16 mouse cellular contexts compared by ENCODE assay signal in genomic region chr7:67608348-67609024, GRCm38 (mm10). TPM values are rescaled to one million over a fixed set of nuclear protein-coding genes. Genes with fewer than 3 reads are reported as not detected.
DNase-seq lines count a peak whose midpoint lies in the region; ATAC-seq and TF ChIP-seq lines count a peak whose summit lies in the region.
"Had no signal": no experiment of that assay in that cellular context is flagged by ENCODE, and none has a peak within 500 bp of the region (broad histone marks: within the 10 kb centered on the region; RNA-seq: fewer than 3 reads in every experiment).

No protein-coding gene starts in this region.

- no peak for TF ChIP-seq POLR2A in myocyte (IDR thresholded peaks at IDR 0.05; ENCODE audit: insufficient read length, low read depth)

- no peak overlapping the region for H3K27ac ChIP-seq in forebrain, embryonic 14.5 days (ENCODE audit: low read depth, low read length)
- no peak overlapping the region for H3K27ac ChIP-seq in forebrain, postnatal 0 days (ENCODE audit: low read depth, low read length)
- peak overlapping the region; percentile 55 for H3K27ac ChIP-seq in hindbrain, embryonic 13.5 days
- no peak overlapping the region for H3K27ac ChIP-seq in hindbrain, embryonic 11.5 days (ENCODE audit: low read depth, low read length)
- peak overlapping the region; percentile 46; the same call in 1 of the 2 replicates for H3K27ac ChIP-seq in neural tube, embryonic 13.5 days (replicated peaks)

- TF ChIP-seq CTCF in forebrain, postnatal 0 days (IDR thresholded peaks at IDR 0.05; ENCODE audit: low read depth) = no peak

- no peak overlapping the region for H3K9ac ChIP-seq in forebrain, embryonic 14.5 days (ENCODE audit: low read length)
- no peak overlapping the region for H3K9ac ChIP-seq in forebrain, postnatal 0 days
- H3K9ac ChIP-seq in hindbrain, embryonic 13.5 days = 0 out of 2 replicates have a peak overlapping the region, but pooled peaks have one; percentile 15
- H3K9ac ChIP-seq in hindbrain, embryonic 11.5 days (ENCODE audit: low read depth, low read length) = no peak overlapping the region
- no peak overlapping the region; the same call in 1 of the 2 replicates for H3K9ac ChIP-seq in neural tube, embryonic 13.5 days
- H3K9ac ChIP-seq: limb, embryonic 13.5 days had no signal

- H3K36me3 ChIP-seq in forebrain, embryonic 14.5 days (ENCODE audit: control insufficient read depth, insufficient read depth, low read length) = no peaks in the 10 kb centered on the region
- no peaks in the 10 kb centered on the region for H3K36me3 ChIP-seq in forebrain, postnatal 0 days (ENCODE audit: insufficient read depth)
- no peaks in the 10 kb centered on the region for H3K36me3 ChIP-seq in hindbrain, embryonic 13.5 days
- H3K36me3 ChIP-seq in hindbrain, embryonic 11.5 days (ENCODE audit: control insufficient read depth, insufficient read depth, low read length) = no peaks in the 10 kb centered on the region
- H3K36me3 ChIP-seq in neural tube, embryonic 13.5 days = no peaks in the 10 kb centered on the region
- H3K36me3 ChIP-seq in myocyte (ENCODE audit: control insufficient read depth, insufficient read depth) = no peaks in the 10 kb centered on the region

- H3K4me3 ChIP-seq in forebrain, embryonic 14.5 days (ENCODE audit: low read depth, low read length) = no peak overlapping the region
- no peak overlapping the region for H3K4me3 ChIP-seq in forebrain, postnatal 0 days (ENCODE audit: low read depth, low read length)
- no peak overlapping the region for H3K4me3 ChIP-seq in hindbrain, embryonic 13.5 days
- H3K4me3 ChIP-seq in hindbrain, embryonic 11.5 days (ENCODE audit: low read depth, low read length) = no peak overlapping the region
- no peak overlapping the region for H3K4me3 ChIP-seq in neural tube, embryonic 13.5 days
- H3K4me3 ChIP-seq in myocyte = no peak overlapping the region
- H3K4me3 ChIP-seq: limb, embryonic 13.5 days had no signal

- no peaks in the 10 kb centered on the region for H3K27me3 ChIP-seq in forebrain, embryonic 14.5 days (replicated peaks; ENCODE audit: control insufficient read depth, insufficient read depth, low read length)
- no peaks in the 10 kb centered on the region for H3K27me3 ChIP-seq in forebrain, postnatal 0 days (ENCODE audit: insufficient read depth, low read length)
- H3K27me3 ChIP-seq in hindbrain, embryonic 13.5 days = no peaks in the 10 kb centered on the region
- no peaks in the 10 kb centered on the region for H3K27me3 ChIP-seq in hindbrain, embryonic 11.5 days (ENCODE audit: control insufficient read depth, insufficient read depth, low read length)
- no peaks in the 10 kb centered on the region for H3K27me3 ChIP-seq in neural tube, embryonic 13.5 days
- H3K27me3 ChIP-seq in myocyte (ENCODE audit: control insufficient read depth, insufficient read depth, insufficient read length) = no peaks in the 10 kb centered on the region
- H3K27me3 ChIP-seq: limb, embryonic 13.5 days had no signal

- H3K4me1 ChIP-seq in forebrain, embryonic 14.5 days (ENCODE audit: control insufficient read depth, insufficient read depth, low read length) = peaks cover 9% of the 10 kb centered on the region
- H3K4me1 ChIP-seq in forebrain, postnatal 0 days (ENCODE audit: insufficient read depth) = peaks cover 5% of the 10 kb centered on the region; the same call in 1 of the 2 replicates
- H3K4me1 ChIP-seq in hindbrain, embryonic 13.5 days (replicated peaks) = peaks cover 16% of the 10 kb centered on the region
- no peaks in the 10 kb centered on the region for H3K4me1 ChIP-seq in hindbrain, embryonic 11.5 days (replicated peaks; ENCODE audit: control insufficient read depth, insufficient read depth, low read length)
- peaks cover 19% of the 10 kb centered on the region for H3K4me1 ChIP-seq in neural tube, embryonic 13.5 days (replicated peaks)

- peak; percentile 37; the same call in 1 of the 2 replicates for ATAC-seq in forebrain, embryonic 14.5 days
- ATAC-seq in forebrain, postnatal 0 days = no peak
- ATAC-seq in hindbrain, embryonic 13.5 days (ENCODE audit: low FRiP score) = no peak
- no peak for ATAC-seq in hindbrain, embryonic 11.5 days (ENCODE audit: low FRiP score)
- no peak for ATAC-seq in neural tube, embryonic 13.5 days (ENCODE audit: low read depth)
- ATAC-seq: inflammation-experienced regulatory T-cells, adult 6 months had no signal

- no peaks in the 10 kb centered on the region for H3K9me3 ChIP-seq in forebrain, embryonic 14.5 days (replicated peaks; ENCODE audit: control insufficient read depth, low read length)
- no peaks in the 10 kb centered on the region for H3K9me3 ChIP-seq in forebrain, postnatal 0 days (ENCODE audit: low read length)
- no peaks in the 10 kb centered on the region for H3K9me3 ChIP-seq in hindbrain, embryonic 13.5 days
- H3K9me3 ChIP-seq in hindbrain, embryonic 11.5 days (ENCODE audit: control insufficient read depth, low read length) = no peaks in the 10 kb centered on the region
- H3K9me3 ChIP-seq in neural tube, embryonic 13.5 days = no peaks in the 10 kb centered on the region
- H3K9me3 ChIP-seq: G1E; limb, embryonic 13.5 days had no signal

- peak; percentile 39 for DNase-seq in forebrain, embryonic 14.5 days (ENCODE audit: low spot score)
- no peak for DNase-seq in forebrain, postnatal 0 days
- no peak for DNase-seq in hindbrain, embryonic 11.5 days (ENCODE audit: low spot score)
- no peak for DNase-seq in neural tube, embryonic 10.5 days (ENCODE audit: extremely low spot score, low spot score)
- no peak for DNase-seq in cerebellum, postnatal 4 days (ENCODE audit: low spot score in 2 of 2)
- DNase-seq: adrenal gland, adult 8-10 months; cerebellum, postnatal 10 days; kidney, postnatal 36 days; layer of hippocampus, postnatal 36 days; lung, adult 2 months had no signal

- no peaks in the 10 kb centered on the region for H3K79me2 ChIP-seq in myocyte (ENCODE audit: control insufficient read depth, insufficient read depth)

- H3K4me2 ChIP-seq in forebrain, embryonic 14.5 days (ENCODE audit: low read length) = no peak overlapping the region
- no peak overlapping the region for H3K4me2 ChIP-seq in forebrain, postnatal 0 days (ENCODE audit: low read depth)
- no peak overlapping the region for H3K4me2 ChIP-seq in hindbrain, embryonic 13.5 days
- no peak overlapping the region for H3K4me2 ChIP-seq in hindbrain, embryonic 11.5 days (replicated peaks; ENCODE audit: low read depth, low read length)
- no peak overlapping the region for H3K4me2 ChIP-seq in neural tube, embryonic 13.5 days
- peak overlapping the region; percentile 49 for H3K4me2 ChIP-seq in myocyte (ENCODE audit: low read depth)
- H3K4me2 ChIP-seq: limb, embryonic 13.5 days had no signal

- H3ac ChIP-seq in myocyte (ENCODE audit: control insufficient read depth, insufficient read length) = no peak overlapping the region

- WGBS in forebrain, embryonic 14.5 days = 21% methylated on average over 4 of the region's 4 CpGs
- 29% methylated on average over 4 of the region's 4 CpGs for WGBS in forebrain, postnatal 0 days
- 46% methylated on average over 4 of the region's 4 CpGs for WGBS in hindbrain, embryonic 13.5 days
- WGBS in hindbrain, embryonic 11.5 days = 58% methylated on average over 4 of the region's 4 CpGs
- WGBS in neural tube, embryonic 13.5 days = 35% methylated on average over 4 of the region's 4 CpGs

TF ChIP-seq in myocyte, 11 proteins besides CTCF, POLR2A, EP300 and RAD21:
- no peak for TF ChIP-seq MAX (IDR thresholded peaks at IDR 0.05; ENCODE audit: low read depth)
- TF ChIP-seq E2F4 (IDR thresholded peaks at IDR 0.05; ENCODE audit: insufficient read depth) = no peak
- peak; percentile 49 for TF ChIP-seq TCF12 (IDR thresholded peaks at IDR 0.05; ENCODE audit: insufficient read depth, poor library complexity, severe bottlenecking)
- peak in 1 of 3 experiments; percentile 29 for TF ChIP-seq MYOG (IDR thresholded peaks at IDR 0.05; ENCODE audit: control insufficient read depth in 1 of 3, insufficient read depth in 1 of 3, insufficient read length in 2 of 3, low read depth in 2 of 3)
- TF ChIP-seq MYOD1 (IDR thresholded peaks at IDR 0.05; ENCODE audit: control insufficient read depth in 1 of 3, insufficient read length in 2 of 3, low read depth in 2 of 3) = peak; percentile 65 to 92 (median 89)

RNA-seq across cellular contexts. Expression of gene Lrrc28, which starts 36.6 kb away (rescaled TPM):
- polyA plus RNA-seq in forebrain, embryonic 14.5 days (2014; fragmentation: Nextera tagmentation; extraction: Ambion mirVana) = 40.2 and 40.5 TPM in 2 replicates
- total RNA-seq in forebrain, postnatal 0 days (2014; rRNA removed) = 45.2 and 70.4 TPM in 2 replicates
- polyA plus RNA-seq in forebrain, postnatal 0 days (2015; fragmentation: Nextera tagmentation; extraction: Ambion mirVana) = 31.3 and 32.2 TPM in 2 replicates
- polyA plus RNA-seq in hindbrain, embryonic 13.5 days (2015; fragmentation: Nextera tagmentation; extraction: Ambion mirVana) = 32.2 and 33.0 TPM in 2 replicates
- 26.3 and 27.2 TPM in 2 replicates for polyA plus RNA-seq in hindbrain, embryonic 11.5 days (2014; fragmentation: Nextera tagmentation; extraction: Ambion mirVana)
- polyA plus RNA-seq in neural tube, embryonic 13.5 days (2015; fragmentation: Nextera tagmentation; extraction: Ambion mirVana) = 30.6 and 35.3 TPM in 2 replicates
- 24.2 TPM for polyA plus RNA-seq in myocyte (2012; fragmentation: generic; extraction: Trizol)

RNA-seq across cellular contexts. Expression of gene Ttc23, which starts 38.7 kb away (rescaled TPM):
- 14.5 and 14.7 TPM in 2 replicates for polyA plus RNA-seq in forebrain, embryonic 14.5 days (2014; fragmentation: Nextera tagmentation; extraction: Ambion mirVana)
- 8.6 and 11.0 TPM in 2 replicates for total RNA-seq in forebrain, postnatal 0 days (2014; rRNA removed)
- 5.0 and 6.0 TPM in 2 replicates for polyA plus RNA-seq in forebrain, postnatal 0 days (2015; fragmentation: Nextera tagmentation; extraction: Ambion mirVana)
- 12.0 and 12.2 TPM in 2 replicates for polyA plus RNA-seq in hindbrain, embryonic 13.5 days (2015; fragmentation: Nextera tagmentation; extraction: Ambion mirVana)
- polyA plus RNA-seq in hindbrain, embryonic 11.5 days (2014; fragmentation: Nextera tagmentation; extraction: Ambion mirVana) = 32.4 and 33.3 TPM in 2 replicates
- polyA plus RNA-seq in neural tube, embryonic 13.5 days (2015; fragmentation: Nextera tagmentation; extraction: Ambion mirVana) = 11.7 and 11.9 TPM in 2 replicates
- 14.2 TPM for polyA plus RNA-seq in myocyte (2012; fragmentation: generic; extraction: Trizol)

Comparison
In these comparisons a context has a peak if more than half of its experiments do, and no peak if none do; other contexts are left out.
1. H3K27ac ChIP-seq: peak in hindbrain, embryonic 13.5 days (single experiment) and neural tube, embryonic 13.5 days (single experiment); none in forebrain, embryonic 14.5 days (single experiment), forebrain, postnatal 0 days (single experiment) and hindbrain, embryonic 11.5 days (single experiment).